Mouse (Mus musculus) spleen, adult 12 weeks (tissue): ENCODE results near the gene Azin2.

ENCODE experiments used
- DNase-seq: peaks from one replicate; pipeline ENCODE4 v3.0.0; 2022; ENCODE audit warnings: low spot score

Azin2 gene

DNA sequence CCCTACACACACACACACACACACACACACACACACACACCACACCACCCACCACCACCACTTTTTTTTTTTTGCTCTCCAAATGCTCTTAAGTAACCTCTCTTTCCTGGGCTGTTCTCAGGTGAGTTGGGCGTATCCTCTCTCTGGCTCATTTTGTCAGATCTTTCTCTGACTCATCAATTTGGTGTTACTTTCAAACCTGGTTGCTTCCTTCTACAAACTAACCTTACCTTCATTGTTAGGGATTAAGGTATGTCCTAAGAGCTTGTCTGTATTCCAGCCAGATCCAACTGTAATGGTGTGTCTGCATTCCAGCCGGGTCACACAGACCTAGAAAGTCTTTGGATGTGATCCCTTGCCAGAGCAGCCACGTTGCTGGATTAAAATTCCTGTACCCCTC is 15.0 kb upstream of the Azin2 start:
- DNase-seq, result no peak

DNA sequence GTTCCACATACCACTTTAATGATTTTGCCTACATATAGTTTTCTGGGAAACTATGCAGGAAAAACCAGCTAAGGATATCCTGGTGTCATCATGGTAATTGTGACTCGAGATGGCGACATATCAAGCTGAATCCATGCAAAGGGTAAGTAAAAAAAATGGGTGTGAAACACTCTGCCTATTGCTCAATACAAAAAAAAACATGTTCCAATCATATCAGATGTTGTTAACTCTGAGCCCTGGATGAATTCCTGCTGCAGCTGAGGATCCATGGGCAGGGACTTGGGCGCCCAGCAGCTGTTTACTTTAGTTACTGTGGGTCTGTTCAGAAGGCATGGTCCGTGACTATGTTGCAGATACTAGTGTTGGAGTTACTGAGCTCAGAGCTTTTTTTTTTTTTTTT is 14.3 kb upstream of the Azin2 start:
- no peak for DNase-seq

DNA sequence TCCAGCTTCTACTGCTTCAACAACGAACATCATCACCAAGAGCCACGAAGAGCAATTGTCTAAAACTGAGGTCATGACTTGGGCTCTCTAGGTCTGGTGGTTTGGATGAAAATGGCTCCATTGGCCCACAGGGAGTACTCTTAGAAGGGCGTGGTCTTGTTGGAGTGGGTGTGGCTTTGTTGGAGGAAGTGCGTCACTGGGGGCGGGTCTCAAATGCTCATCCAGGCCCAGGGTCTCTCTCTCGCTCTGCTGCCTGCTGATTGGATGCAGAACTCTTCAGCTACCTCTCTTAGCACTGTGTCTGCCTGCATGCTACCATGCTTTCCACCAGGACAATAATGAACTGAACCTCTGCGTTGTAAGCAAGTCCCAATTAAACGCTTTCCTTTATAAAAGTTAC is 12.4 kb upstream of the Azin2 start:
- no peak for DNase-seq

DNA sequence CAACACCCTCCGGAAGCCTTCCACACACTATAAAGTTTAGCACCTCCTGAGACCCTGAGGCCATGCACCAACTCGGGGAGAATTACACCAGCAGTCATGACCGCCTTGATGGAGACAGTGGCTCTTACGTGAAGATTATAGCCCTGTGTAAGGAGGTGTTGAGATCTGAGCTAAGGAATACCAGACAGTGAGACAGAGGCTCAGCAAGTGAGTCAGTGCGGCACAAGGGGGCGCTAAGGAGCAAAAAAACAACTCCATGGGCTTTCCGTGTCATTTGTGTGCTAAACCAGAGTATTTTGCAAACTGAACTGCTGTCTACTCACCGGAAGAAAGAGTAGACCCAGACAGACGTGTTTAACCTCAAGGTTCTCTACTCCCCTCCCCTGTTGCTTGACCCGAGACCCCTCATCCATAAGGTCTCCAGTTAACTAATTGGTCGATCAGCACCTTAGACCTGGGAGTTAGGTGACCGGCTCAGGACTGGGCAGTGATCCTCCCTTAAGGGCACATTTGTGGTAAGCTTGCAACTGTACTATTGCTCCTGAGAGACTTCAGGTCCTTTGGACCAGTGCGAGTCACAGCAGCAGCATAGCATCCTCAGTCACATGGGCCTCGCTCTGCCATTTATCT is 8.9 kb upstream of the Azin2 start:
- DNase-seq, result peak; percentile 37

DNA sequence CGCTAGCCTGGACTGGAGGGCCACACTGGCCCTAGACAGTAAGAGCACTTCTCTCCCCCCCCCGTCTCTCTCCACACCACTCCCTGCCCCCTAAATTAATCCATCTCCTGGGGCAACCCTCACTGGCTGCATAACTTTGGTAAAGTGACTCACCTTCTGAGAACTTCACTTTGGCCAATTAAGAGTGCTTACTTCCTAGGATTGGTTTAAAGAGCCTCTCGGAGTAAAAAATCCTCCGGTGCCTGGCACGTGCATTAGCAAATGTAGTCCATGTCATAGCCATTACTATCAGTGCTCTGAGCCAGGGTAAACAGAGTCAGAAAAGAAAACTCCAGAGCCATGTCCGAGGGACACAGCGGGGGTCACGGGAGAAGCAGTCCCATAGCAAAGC is 8.2 kb upstream of the Azin2 start:
- DNase-seq, result no peak

DNA sequence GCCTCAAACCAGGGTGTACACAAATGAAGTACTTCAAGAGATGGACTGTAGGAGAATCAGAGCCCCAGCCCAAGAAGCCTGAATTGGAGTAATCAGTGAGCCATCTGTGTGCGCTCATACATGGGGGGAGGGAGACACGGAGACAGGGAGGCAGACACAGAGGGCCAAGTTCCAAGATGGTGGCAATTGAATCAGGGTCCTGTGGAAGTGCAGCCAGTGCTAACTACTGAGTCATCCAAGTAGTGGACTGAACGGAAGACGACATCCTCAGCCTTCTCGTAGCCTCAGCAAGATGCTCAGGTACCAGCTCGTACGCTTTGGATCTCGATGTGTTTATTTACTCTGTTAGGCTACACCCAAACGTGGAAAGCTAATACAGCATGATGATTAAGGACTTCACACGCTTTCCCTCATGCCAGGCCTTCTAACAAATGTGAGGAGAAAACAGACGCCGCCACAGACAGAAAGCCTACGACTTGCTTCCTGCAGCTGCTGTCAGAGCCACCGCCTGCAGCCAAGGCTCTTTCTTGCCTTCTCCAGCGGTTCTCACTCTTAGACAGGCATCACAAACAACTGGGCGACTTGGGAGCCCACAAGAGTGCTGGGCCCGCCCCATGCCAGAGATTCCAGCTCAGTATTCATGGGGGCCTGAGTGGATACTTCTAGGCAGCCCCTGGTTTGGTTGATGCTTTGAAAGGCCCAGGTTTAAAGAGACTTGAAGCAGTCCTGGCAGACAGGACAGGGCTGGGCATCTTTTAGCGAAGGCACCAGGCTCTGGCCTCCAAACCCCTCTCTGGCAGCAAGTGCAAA is 7.6 kb upstream of the Azin2 start:
- DNase-seq, result no peak

DNA sequence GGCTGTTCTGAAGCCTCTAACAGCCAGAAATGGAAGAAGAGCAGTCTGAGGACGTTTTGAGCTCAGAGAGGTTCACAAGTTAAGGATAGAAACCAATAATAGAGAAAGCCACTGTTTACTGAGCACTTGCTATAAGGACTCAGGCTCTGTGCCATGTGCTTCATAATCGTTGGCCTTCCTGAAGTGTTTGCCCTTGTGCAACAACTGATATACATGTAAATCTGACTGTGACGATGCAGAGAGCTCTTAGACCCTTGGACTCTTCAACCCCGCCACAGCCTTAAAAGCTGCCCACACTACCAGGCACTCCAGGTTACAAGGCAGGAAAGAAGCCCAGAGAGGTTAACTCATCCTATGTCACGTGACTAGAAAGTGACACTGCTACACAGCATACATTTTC is 6.8 kb upstream of the Azin2 start:
- no peak for DNase-seq

DNA sequence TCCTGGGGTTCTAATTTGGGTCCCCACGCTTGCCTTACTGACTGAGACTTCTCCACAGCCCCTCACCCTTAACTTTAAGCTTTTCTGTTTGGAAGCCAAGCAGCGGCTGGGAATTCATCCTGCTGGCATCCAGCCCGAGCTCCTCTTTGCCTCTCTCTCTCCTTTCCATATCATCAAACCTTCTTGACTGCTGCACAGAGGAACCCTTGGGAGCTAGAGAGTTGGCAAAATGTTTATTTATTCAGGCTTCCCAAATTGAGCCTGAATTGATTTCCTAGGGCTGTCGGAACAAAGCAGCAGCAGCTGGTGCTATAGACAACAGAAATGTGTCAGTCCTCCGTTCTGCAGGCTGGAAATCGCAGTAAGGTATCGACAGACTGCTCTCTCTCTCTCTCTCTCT is 4.5 kb upstream of the Azin2 start:
- no peak for DNase-seq

DNA sequence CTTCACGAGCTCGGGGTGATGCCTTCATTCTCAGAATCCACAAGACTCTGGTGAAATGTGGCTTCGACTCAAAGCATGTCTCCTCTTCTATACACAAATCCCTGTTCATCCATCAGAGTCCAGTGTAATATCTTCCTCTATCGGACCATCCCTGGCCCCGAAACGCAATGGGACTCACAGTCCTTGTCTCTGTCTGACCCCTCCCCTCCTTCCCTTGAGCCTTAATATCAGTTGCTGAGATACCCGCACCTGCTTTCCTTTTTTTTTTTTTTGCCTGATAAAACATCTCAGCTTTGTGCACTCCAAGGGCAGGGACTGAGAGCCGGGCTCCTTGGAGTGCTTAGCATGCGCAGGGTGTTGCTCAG is 666 bp upstream of the Azin2 start:
- no peak for DNase-seq

DNA sequence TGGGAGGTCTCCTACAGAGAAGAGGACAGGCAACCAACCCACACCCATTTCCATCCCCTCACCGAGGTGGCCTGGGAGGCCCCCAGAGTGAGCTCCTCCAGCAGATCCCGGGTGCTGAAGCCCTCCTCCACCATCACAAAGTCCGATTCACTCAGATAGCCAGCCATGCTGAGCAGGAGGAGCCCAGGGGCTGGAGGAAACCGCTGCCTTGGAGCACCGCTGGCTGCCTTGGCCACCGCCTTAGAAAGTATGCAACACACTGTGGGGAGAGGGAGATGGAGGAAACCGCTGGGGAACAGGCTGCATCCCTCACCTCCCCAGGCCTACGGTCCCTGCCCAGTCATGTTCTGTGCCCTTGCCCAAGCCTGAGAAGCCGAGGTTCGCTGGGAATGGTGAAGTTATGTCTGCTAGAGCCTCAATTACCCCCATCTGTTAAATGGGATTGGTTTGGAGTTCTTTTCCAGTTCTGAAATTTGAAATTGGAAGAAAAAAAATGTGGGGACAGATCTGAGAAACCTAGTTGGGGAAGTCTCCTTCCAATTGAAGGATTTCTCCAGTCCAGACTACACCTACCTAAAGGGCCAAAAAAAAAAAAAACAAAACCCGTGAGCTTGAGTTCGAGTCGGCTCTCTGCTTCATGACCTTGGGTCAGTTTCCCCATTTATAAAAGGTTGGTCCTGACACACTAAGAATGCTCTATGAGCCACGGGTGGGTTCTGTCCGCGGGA is 777 bp downstream of the Azin2 start:
- DNase-seq, result no peak

DNA sequence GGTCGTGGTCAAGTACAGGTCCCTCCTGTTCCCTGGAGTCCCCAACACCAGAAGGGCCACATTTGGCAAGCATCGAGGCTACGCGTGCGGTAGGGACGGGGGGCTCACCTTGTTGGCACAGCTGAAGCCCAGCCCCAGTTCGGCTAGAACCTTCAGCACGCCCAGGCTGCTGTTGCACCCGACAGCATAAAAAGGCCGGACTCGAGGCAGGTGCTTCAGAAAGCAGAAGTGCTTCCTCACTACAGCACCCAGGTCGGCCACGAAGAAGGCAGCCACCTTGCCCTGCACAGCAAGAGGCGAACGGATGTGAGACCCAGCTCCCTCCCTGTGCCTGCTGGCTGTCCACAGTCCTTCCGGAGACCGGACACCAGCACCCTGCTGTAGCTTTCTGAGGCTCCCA is 2.6 kb downstream of the Azin2 start:
- no peak for DNase-seq

DNA sequence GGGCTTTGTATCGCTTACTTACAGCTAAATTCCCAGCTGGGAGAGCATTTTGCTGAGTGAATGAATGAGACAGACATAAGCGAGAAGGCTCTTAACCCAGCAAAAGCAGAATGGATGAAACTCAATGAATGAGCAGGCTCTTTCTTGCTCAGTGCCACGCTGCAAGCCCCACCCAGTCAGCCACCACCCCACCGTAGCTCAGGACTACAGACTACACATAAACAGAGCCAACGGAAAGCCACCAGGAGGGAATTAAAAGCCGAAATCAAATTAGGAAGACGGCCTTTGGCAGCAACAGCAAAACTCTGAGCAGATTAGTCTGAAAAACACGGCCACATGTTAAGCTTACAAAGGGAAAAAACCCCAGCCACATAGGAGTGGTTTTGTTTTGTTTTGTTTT is 3.4 kb downstream of the Azin2 start:
- no peak for DNase-seq

DNA sequence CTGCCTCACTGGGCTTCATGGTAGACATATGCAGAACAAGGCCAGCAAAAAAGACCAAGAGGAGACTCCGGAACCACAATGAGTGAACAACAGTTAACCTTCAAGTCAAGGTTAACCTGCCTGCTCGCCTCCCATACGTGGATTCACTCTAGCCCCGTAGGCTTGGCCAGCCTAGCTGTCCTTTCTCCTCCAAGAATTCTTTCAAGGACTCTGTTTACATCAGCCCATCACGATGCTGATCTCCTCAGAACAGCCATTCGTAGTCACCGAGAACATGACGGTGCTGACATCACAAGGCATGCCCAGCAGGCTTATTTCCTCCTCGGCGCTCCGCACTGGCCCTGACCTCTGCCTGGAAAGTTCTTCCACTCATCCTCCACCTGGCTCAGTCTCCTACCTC is 4.1 kb downstream of the Azin2 start:
- no peak for DNase-seq

DNA sequence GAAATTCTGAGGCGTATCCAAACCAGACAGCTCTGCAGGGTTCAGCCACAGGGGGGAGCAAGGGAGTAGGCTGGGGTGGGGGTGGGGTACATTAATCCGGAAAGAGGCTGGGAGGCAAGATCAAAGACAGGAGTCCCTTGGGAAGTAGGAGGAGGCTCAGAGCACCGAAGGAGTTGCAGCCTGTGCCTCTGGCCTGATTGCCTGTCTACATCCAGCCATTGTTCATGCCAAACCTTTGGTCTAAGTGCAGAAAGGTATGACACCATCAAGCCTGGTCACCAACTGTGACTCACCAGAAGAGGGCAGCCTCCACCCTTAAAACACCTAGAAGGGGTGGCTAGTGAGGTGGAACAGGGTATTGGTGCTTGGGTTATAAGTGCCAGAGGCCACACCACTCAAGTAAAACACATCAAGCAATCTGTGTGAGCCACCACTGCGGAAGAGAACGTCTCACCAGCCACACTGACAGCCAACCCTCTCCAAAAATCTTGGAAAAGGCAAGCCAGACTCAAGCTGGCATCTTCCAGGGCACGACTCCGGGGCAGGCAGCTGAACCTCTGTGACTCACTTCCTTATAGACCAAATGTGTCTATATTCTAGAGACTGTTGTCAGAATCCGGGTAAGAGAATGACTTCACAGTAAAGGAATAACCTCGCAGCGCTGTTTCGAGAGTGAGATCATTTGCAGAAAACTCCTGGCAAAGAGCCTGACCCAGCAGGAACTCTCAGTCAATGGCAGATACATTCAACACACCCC is 4.9 kb downstream of the Azin2 start:
- DNase-seq, result no peak

DNA sequence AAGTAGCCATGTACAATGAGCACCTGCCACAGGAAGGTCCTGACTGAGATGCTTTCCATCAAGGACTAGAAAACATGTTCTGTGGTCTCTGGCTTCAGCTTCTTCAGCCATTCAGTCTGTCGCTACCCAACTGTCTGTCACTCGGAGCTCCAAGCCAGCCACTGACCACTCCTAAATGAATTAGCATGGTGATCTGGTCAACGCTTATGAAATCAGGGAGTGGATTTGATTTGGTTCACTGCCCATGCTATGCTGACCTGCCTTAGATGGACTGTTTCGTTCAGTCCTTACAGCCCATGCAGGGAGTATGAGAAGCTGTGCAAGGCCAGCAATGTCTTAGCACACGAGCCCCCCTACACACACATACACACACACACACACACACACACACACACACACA is 8.4 kb downstream of the Azin2 start:
- DNase-seq, result no peak

DNA sequence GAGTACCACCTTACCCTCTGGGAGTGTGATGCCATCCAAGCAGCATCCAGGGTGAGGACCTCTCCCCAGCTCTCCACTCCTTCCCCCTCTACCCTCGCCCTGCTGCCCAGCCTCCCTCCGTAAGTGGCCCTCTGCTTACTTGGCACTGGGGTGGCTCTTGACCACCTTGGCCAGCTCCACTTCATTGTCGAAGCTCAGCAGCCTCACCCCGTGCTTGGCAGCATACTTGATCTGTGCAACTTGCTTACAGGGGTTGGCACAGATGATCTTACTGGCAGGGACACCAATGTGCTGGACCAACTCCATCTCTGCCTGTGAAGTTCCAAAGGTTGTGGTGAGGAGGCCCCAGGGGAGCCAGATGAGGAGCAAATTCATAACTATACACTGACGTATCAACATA is 11.8 kb downstream of the Azin2 start:
- no peak for DNase-seq

DNA sequence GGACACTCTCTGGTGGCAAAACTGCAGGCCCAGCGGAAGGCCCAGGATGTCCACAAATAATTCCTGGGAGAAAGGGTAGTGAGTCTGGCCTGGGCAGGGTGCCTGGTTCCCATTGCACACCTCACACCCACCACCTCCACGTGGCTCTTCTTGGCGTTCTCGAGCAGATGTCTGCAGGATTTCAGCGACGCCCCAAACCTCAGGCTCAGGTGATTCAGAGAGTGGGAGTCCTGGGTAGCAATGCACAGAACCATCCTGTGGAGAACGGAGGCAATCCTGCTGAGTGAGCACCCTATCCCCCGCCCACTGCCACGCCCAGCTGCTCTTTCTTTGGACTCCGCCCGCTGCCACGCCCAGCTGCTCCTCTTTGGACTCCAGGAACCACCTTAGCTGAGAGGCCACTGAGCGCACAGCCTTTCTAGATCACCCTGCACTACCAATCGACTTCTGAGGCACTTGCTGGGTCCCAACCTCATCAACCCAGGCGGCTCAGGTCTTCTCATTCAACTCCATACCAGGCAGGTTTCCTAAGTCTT is 12.7 kb downstream of the Azin2 start:
- no peak for DNase-seq

DNA sequence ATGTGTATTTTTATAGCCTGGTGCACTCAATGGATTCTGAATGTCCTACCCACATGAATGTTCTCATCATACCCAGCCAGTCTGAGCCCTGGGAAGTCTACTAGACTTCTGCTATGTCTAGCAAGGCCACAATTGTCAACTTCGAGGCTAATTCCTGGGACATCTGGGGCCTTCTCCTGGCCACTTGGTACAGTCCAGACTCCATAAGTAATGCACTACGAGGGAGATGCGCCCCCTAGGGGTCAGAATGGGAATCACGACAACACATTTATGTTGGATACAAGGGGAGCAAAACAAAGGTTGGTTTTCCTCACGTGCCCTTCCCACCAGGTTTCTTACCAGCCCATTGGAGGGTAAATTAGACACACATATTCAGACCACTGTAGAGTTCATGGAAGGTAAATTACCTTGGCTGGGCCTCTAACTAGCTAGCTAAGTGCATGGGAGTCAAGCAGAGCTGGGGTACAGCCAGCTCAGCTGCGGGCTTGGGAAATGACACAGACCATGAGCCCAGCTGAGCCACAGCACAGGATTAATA is 14.0 kb downstream of the Azin2 start:
- peak; percentile 23 for DNase-seq

DNA sequence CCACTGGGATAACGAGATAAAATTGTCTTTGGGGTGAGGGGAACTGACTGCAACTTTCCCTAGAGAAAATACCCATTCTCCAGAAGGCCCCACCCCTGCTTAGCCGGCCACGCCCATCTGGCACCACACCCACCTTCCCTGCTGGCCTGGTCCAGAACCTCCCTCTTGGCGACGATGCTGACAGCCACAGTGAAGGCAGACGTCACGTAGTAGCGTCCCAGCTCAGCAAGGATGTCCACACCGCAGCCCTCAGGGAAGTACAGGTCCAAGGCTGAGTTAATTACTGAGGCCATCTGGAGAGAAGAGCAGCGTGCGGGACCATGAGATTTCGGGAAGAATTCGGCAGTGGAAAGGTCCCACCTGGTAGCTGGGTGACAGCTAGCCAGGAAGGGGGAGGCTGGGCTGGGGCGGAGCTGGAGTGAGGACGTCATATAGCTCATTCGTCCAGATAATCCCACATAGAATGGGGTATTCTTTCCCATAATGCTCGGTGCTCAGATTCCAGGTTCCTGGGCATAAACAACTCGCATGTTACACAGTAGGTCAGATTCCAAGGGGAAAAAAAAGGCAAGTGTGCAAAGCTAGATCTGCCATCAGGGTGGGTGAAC is 14.8 kb downstream of the Azin2 start:
- no peak for DNase-seq

DNA sequence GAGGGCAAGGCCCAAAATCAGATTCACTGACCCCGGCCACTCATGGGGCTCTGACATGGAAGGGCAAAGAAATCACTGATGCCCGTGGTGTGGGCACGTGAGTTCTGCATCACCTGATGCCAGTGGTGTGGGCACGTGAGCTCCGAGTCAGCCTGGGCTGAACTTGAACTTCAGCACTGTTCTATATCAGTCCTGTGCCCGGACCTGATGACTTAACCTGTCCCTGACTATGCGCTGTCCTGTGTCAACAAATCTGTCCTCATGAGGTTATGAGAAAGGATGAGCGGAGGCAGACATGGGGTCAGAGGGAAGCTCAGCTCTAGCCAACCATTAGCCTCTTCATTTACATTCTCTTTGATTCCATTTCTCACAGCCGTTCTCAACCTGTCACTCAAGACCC is 15.5 kb downstream of the Azin2 start:
- no peak for DNase-seq

DNA sequence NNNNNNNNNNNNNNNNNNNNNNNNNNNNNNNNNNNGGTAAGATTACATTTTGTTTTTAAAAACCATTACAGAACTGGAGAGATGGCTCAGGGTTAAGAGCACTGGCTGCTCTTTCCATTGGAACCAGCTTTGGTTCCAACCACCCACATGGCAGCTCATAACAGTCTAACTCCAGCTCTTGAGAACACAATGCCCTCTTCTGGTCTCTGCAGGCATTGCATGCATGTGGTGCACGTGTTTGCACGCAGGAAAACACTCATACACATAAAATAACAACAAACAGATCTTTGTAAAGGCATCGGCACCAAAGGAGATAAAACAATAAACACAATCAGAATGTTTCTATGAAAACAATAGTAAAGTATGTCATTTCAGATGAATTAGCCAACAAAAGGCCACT is 19.9 kb downstream of the Azin2 start:
- no peak for DNase-seq

DNA sequence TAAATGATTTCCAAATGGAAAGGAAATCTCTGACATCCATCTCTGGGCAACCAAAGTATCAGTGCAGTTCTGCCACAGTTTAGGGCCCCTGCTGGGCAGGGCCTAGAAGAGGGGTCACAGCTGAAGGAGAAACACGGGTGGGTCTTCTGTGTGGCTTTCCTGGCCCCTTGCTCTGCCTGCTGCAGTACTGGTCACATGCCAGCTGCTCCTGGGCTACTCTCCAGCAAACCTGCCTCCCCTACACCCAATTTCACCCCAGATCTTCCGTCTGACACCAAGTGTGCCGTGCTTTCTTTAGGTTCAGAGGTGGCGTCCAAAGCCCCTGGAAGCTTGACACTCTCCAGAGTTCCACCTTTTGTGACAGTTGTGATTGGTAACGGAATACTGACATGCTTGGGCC is 26.6 kb downstream of the Azin2 start:
- no peak for DNase-seq
